Comparison of ENCODE assay signal across 9 mouse cellular contexts in genomic region chrX:102253892-102254291, GRCm38 (mm10). TPM values are rescaled to one million over a fixed set of nuclear protein-coding genes. Genes with fewer than 3 reads are reported as not detected.
DNase-seq lines count a peak whose midpoint lies in the region; ATAC-seq and TF ChIP-seq lines count a peak whose summit lies in the region.
"Had no signal": no experiment of that assay in that cellular context is flagged by ENCODE, and none has a peak within 500 bp of the region (broad histone marks: within the 10 kb centered on the region; RNA-seq: fewer than 3 reads in every experiment).

No protein-coding gene starts in this region.

- H3K4me1 ChIP-seq in kidney, postnatal 0 days (replicated peaks; ENCODE audit: insufficient read depth, low read length) = no peaks in the 10 kb centered on the region
- peaks cover 6% of the 10 kb centered on the region; the same call in 1 of the 2 replicates for H3K4me1 ChIP-seq in heart, embryonic 15.5 days (replicated peaks)

- H3K4me2 ChIP-seq in kidney, postnatal 0 days (ENCODE audit: low read length) = peak overlapping the region; percentile 34; the same call in 1 of the 2 replicates
- peak overlapping the region; percentile 81 for H3K4me2 ChIP-seq in heart, embryonic 15.5 days

- H3K9me3 ChIP-seq in kidney, postnatal 0 days (replicated peaks; ENCODE audit: low read length) = no peaks in the 10 kb centered on the region
- no peaks in the 10 kb centered on the region for H3K9me3 ChIP-seq in heart, embryonic 15.5 days (replicated peaks)

- H3K27ac ChIP-seq in kidney, postnatal 0 days = no peak overlapping the region
- no peak overlapping the region for H3K27ac ChIP-seq in heart, embryonic 15.5 days

- no peak for DNase-seq in kidney, postnatal 0 days (ENCODE audit: low spot score)
- DNase-seq in kidney, adult 18-20 months = no peak
- DNase-seq in cerebellum, adult 8-10 months = peak; percentile 39
- DNase-seq in left cerebral cortex, postnatal 4 days = peak; percentile 58
- DNase-seq in neural tube, embryonic 10.5 days (ENCODE audit: extremely low spot score, low spot score) = peak; percentile 46
- DNase-seq in thymus, postnatal 25 days = no peak

- no peaks in the 10 kb centered on the region for H3K36me3 ChIP-seq in kidney, postnatal 0 days (ENCODE audit: insufficient read depth, low read length)
- no peaks in the 10 kb centered on the region for H3K36me3 ChIP-seq in heart, embryonic 15.5 days

- no peak for ATAC-seq in kidney, postnatal 0 days (replicated peaks; ENCODE audit: low FRiP score, low read depth)
- ATAC-seq in heart, embryonic 15.5 days (replicated peaks; ENCODE audit: insufficient number of reproducible peaks, insufficient read depth, low FRiP score, low read depth) = no peak
- no peak for ATAC-seq in megakaryocyte, adult 5-6 weeks (ENCODE audit: poor library complexity, severe bottlenecking)

- 0 out of 2 replicates have a peak overlapping the region, but pooled peaks have one; percentile 2 for H3K4me3 ChIP-seq in kidney, postnatal 0 days (replicated peaks; ENCODE audit: low read depth, low read length)
- peak overlapping the region; percentile 67 for H3K4me3 ChIP-seq in heart, embryonic 15.5 days
- H3K4me3 ChIP-seq: myocyte had no signal

- H3K9ac ChIP-seq in kidney, postnatal 0 days (ENCODE audit: low read depth, low read length) = no peak overlapping the region
- H3K9ac ChIP-seq in heart, embryonic 15.5 days = no peak overlapping the region

- intact Hi-C loops in left cerebral cortex, postnatal 4 days (cut with DNase I) = no loop called here

- WGBS in kidney, postnatal 0 days = 30% methylated on average over 7 of the region's 7 CpGs
- 7% methylated on average over 7 of the region's 7 CpGs for WGBS in heart, embryonic 15.5 days

- 0 out of 2 replicates have a peak, but pooled peaks cover under 1% of the 10 kb centered on the region for H3K27me3 ChIP-seq in kidney, postnatal 0 days (ENCODE audit: insufficient read depth, low read length)
- peaks cover 45% of the 10 kb centered on the region for H3K27me3 ChIP-seq in heart, embryonic 15.5 days

- TF ChIP-seq CTCF in kidney, postnatal 0 days (IDR thresholded peaks at IDR 0.05; ENCODE audit: low read depth) = no peak

RNA-seq across cellular contexts. Expression of gene Cited1, which starts 1.9 kb away (rescaled TPM):
- 120 TPM in 2 replicates for polyA plus RNA-seq in kidney, postnatal 0 days (2015; fragmentation: Nextera tagmentation; extraction: Ambion mirVana)
- polyA plus RNA-seq in heart, embryonic 15.5 days (2015; fragmentation: Nextera tagmentation; extraction: Ambion mirVana) = 392 and 393 TPM in 2 replicates
- total RNA-seq in left cerebral cortex, postnatal 4 days (2021) = 1 to 10 TPM; 2.8 to 3.5 TPM
- 1.9 TPM in 1 of 2 replicates, not detected in the other for total RNA-seq in megakaryocyte, adult 5-6 weeks (2015)
- not detected in 2 replicates for total RNA-seq in megakaryocyte, adult 5-6 weeks (2017)

Comparison
In these comparisons a context has a peak if more than half of its experiments do, and no peak if none do; other contexts are left out.
1. DNase-seq: peak in cerebellum, adult 8-10 months (single experiment), left cerebral cortex, postnatal 4 days (single experiment) and neural tube, embryonic 10.5 days (single experiment); none in kidney, postnatal 0 days (single experiment), kidney, adult 18-20 months (single experiment) and thymus, postnatal 25 days (single experiment).